Mouse (Mus musculus) urinary bladder, postnatal 4 days (tissue): Measurements from ENCODE around the gene Rsc1a1.
A peak's percentile ranks its signal among the peaks of the same experiment; 100 is the strongest.

ENCODE experiments used
- DNase-seq, 2 experiments: peaks; one replicate each; pipeline ENCODE4 v3.0.0; 2021 to 2022; ENCODE audit warnings: low spot score in 2 of 2

The Rsc1a1 gene

DNA sequence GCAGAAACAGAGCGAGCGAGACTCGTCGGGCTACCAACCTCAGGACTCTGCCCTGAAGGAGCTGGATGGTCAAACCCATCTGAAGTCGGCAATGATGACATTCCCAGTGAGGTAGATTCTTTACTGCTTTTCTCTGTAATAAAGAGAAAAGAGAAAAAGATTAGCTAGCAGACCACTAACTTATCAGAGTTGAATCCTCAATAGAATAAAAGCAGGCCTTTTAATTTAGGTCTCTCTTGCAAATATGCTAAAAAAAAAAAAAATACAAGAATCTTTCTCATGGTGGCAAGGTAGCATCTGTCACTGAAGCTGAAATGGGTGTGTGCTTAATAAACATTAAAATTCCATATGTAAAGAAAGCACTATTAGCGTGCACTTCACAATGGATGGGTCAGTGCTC lies at the start of gene Rsc1a1:
Gene Rsc1a1, minus strand, starts transcription at position 101 of the 400 bp plus-strand sequence.
- DNase-seq, result no peak

DNA sequence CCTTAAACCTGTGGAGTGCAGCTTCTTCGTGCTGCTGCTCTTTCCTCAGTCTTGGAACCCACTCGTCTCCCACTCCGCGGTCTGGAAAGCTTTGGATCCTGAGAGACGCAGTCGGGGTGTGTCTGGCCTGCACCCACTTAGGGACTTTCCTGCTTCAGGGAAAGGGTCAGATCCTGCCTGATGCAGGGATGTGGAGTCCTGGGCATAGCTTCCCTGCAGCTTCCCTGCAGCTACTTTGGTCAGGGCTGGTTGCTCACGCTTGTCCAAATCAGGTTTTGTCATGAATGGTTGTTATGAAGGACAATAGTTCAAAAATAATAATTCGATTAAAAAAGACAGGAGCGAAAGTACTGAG lies 49.8 kb upstream of the Rsc1a1 start:
- no peak for DNase-seq

DNA sequence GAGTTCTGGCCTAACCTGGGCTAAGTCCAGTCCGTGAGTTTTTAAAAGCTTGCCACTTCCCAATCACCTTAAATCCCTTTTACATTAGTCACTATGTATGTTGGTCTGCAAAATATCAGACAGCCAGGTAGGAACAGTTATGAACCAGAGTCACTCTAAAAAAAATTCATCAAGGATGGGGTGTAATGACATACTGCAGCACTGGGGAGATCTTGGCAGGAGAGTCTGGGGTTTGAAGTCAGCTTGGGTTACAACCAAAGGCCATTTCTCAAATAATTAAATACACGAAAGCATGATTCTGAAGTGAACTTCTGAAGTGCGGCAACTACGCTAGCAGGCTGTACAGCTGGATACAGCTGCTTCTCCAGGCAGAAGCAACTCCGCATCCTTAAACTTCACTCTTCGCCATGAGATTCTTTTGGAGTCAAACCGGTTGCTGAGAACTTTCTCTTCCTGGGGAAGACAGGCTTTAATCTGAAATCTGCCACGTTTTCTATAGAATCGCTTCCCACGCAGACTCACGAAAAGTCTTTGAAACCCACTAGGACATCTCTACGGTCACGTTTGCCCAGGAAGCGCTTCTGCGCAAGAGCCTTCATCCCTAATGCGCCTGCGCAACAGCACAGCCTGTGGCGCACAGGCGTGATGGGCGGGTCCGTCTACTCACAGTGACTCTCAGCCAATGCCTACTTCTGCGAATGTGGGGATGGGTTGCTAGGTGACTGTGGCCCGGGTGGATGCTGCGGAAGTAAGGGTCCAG lies 49.2 kb upstream of the Rsc1a1 start:
- DNase-seq, result peak; percentile 83

DNA sequence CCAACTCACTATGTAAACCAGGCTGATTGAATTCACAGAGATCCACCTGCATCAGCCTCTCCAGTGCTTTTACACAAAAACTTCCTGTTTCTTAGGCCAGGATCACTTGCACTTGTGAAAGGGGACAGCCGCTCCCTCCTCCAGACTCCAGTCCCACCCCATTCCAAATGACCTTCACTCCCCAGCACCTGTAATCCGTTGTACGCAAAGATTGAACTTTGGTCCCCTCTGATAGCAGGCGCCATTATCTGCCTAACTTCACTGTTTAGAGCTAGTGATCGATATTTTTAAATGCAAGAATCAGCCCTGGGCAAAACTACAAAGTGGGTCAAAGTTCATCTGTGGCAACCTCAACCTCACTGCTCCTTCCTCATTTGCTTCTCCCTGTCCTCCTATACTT lies 46.4 kb upstream of the Rsc1a1 start:
- no peak for DNase-seq

DNA sequence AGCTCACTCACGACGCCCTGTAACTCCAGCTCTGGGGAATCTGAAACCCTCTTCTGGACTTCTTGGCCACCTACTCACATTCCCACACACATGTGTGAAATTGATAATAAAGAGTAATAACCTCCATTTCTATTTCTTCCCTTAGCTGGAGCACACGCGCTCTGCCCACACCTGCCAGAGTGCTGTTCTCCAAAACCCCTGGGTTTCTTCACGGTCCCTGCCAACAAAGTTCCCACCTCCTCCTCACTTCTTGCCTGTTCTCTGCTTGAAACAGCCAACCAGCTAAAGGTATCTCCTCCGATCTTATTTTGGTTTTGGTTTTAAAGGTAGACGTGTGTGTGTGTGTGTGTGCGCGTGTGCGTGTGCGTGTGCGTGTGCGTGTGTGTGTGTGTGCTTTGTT lies 45.0 kb upstream of the Rsc1a1 start:
- DNase-seq, result no peak

DNA sequence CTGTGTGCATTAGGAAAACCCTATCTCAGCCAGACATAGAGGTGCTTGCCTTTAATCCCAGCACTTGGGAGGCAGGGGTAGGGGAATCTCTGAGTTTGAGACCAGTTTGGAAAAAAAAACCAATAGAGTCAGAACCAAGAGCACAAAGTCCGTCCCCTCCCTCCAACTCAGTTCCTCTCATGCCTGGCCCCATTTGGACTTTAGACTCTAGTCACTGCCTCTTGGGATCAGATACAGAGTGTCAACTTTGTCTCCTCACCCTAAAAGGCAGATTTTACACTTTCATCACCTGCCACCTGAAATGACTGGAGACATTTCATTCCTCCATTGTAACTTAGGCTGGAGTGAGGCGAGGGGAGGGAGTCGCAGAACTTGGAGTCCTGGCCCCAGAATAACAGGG lies 43.9 kb upstream of the Rsc1a1 start:
- no peak for DNase-seq

DNA sequence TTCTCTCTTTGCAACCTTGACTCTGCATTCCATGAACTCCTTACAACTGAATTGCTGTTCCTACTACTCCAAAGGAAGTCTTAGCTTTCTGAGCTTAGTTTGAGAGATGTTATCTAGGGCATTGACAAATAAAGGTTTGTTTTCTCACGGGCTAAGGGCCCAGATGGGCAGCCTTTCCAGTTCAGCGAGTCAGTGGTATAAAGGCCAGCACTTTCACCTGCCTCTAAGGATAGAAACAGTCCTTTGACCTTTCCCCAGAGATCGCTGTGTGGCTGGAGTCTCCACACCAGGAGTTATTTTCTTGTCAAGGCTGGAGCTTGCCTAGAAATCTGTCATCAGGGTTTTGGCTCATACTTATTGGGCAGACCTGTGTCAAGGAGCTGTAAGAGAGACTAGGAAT lies 40.3 kb upstream of the Rsc1a1 start:
- no peak for DNase-seq

DNA sequence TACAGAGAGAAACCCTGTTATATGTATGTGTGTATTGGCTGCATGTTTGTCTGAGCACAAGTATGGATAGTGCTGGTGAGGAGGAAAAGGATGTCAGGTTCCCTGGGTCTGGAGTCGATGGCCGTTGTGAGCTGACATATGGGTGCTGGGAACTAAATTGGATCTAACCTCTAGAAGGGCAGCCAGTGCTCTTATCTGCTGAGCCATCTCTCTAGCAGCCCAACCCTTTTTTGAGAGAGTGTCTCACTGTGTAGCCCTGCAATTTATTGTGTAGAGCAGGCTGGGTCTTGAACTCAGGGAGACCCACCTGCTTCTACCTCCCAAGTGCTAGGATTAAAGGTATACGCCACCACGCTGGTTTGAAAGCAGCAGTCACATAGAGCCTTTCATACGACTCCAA lies 39.9 kb upstream of the Rsc1a1 start:
- no peak for DNase-seq

DNA sequence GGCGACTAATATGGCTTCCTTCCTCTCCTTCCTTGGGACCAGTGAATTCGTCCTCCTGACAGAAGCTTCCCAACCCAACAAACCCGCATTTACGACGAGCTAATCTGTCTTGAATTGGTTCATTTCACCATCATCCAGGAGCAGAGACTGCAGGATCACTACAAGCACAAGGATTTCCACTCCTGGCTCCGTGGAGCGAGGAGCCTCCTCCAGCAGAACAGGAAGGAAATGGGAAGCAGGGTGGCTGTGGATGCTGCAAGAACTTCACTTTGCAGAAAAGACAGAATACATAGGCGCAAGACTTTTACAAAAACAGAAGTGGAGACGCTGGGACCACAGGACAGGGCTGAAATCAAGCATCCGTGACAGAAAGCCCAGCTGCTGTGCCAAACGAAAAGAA lies 39.2 kb upstream of the Rsc1a1 start:
- no peak for DNase-seq

DNA sequence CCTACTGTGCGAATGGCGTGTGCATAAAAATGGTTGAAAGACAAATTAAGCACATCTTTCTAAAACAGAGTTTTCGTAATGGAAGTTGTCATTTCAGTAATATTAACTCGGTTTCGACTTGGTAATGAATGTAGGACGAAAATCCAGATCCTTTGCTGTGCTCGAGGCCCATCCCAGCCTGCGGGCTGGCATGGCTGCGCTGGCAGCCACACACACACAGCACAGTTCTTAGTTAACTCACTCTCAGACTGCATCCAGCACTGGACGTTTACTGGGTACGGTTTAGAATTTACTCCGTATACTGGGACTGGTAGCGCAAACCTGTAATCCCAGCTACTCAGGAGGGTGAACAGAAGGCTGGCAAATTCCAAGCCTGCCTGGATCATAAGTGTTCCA lies 38.3 kb upstream of the Rsc1a1 start:
- DNase-seq, result no peak

DNA sequence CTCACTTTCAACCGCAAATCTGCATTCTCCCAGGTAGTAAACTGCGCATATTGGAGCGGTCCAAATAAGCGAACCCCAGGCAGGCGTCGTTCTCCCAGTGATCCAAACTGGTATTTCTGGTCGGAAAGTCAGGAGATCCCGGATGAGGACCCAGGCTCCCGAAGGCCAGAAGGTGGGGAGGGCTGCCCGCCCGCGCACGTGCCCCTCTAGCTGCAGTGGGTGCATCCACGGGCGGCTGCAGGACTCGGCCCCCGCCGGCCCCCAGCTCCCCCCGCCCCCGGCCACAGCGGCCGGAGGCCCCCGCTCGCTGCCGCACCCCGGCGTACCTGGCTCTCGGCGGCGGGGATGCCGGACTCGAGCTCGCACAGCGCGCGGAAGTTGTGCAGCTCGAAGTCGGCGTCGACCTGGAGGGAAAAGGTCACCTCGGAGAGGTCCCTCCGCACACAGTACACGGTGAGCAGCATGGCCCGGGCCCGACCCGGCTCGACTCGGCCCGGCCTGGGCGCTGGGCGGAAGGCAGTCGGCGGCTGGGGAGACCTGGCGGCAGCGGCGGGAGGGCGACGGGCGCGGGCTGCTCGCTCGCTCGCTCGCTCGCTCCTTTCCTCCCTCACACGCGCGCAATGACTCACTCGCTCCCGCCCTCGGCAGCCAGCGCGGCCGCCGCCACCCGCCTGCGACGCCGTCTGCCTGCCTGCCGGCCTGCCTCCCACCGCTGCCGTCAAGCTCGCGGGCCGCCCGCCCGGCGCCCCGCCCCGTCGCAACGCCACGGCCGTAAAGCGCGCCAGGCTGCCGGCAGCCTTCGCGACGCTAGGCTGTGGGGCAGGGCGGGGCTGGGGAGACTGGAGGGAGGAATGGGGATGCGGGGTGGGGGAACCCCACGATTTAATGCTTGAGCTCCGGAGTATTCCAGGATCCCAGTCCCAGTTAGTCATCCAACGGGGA lies 37.6 kb upstream of the Rsc1a1 start, which contains the start of gene Ddi2:
Gene Ddi2, minus strand, starts transcription at position 689 of the 942 bp plus-strand sequence.
- peak; percentile 90 for DNase-seq

DNA sequence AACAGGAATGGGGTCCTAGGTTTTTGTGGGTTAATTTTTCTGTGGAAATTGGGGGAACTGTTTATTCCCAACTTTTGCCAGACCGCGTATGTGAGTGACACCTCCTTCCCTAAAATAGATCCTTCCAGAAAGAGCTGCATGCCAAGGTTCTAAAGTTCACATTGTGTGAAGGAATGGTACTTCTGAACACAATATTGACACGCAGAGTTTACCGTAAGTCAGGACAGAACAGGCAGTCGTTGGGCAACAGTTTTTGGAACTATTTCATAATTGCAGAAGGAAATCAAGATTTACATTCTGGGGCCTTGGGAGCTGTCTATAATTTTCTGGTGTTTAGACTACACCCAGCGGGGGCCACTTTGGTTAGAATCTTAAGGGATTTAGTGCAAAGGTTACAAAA lies 36.6 kb upstream of the Rsc1a1 start:
- DNase-seq, result no peak

DNA sequence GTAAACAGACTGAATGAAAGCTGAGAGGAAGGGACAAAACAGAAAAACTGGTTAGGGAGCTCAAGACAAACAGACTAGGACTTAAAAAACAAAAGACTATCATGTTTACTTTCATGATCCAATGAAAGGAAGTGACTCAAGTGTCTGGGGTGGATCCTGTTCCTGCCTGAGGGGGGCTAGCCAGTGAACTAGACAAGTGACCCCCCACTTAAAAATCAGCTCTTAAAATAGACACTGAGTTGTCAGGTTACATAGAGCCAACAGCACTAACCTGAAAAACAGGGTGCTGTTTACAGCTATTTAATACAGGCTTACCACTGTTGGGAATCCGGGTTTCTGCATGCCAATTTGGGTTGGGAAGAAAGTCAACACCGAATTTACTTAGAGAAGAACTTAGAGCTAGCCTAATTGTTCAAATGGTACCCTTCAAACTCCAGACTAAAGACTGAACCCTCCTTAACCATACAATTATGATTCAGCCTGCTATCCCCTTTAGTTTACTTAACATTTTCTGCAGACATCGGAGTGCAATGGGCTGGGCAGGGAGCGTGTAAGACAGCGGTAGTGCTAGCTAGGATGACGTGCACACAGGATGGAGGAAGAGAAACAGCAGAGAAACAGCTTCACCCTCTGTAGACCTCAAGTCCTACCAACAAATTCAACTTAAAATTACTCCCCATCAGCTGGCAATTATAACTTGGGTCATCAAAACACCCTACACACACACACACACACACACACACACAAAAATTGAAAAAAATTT lies 35.5 kb upstream of the Rsc1a1 start:
- DNase-seq, result no peak

DNA sequence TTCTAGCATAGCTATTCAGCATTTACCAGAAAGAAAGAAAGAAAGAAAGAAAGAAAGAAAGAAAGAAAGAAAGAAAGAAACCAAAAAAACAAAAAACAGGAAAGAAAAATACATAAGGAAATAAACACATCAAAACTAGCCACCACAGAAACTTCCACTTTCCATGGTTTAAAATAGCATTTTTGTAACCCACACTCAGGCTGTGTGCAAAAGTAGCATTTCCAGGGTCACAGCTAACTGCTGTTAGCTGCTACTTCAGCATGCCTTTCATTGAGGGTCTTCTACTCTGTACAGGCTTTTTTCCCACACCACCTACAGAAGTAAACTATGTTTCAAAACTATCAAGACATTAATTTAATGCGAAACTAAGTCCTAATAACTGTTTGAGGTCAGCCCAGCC lies 33.9 kb upstream of the Rsc1a1 start:
- no peak for DNase-seq

DNA sequence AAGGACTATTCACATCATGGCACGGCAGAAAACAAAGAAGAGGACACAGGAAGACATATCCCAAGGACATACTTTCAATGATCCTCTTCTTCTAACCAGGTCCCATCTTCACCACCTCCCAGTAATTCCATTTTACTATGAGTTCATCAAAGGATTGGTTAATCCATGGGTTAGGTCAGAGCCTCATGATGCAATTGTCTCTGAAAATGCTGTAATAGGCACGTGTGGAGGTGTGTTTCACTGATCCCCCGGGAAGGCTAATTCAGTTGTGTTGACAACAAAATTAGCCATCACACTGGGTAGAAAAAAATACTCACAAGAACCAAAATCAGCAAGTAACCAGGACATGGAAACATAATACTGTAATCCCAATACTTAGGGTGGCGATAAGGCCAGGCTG lies 32.2 kb upstream of the Rsc1a1 start:
- no peak for DNase-seq

DNA sequence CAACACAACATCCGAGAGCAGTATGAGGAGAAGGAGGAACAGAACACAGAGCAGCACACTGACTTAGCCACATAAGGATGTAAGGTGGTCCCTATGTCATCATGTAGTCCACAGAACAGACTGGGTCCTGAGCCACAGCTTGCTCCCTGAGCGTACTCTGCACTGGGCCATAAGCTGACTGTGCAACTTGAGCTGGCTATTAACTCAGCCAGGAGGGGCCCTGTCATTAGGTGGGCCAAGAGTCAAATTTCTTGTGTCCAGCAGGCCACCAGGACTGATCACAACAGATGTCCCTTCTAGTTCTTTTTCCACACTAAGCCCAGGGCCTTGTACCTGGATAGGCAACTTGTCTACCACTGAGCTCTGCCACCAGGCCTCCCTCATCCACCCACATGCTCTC lies 29.6 kb upstream of the Rsc1a1 start:
- no peak for DNase-seq

DNA sequence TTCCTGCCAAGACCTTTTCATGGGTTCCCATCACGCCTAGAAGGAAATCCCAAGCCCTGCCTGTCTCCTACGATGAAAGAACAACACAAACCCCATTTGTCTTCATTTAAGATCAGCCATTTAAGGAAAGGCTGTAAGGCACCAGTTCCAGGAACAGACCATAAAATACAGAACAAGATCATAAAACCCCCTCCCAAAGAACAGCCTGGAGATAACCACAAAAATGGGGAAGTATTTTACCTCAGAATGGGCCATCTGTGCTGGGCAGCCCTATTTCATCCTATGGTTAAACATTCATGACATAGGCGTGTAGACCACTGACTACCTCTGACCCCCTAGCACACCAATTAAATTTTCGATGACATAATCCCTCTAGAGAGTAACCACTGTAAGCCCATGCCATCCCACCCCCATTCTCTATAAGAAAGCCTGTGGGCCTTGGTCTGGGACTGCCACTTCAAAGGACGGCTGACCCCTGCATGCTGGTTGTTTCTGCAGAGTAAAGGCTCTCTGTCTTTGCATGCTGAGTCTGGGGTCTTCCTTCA lies 28.3 kb upstream of the Rsc1a1 start:
- DNase-seq, result no peak

DNA sequence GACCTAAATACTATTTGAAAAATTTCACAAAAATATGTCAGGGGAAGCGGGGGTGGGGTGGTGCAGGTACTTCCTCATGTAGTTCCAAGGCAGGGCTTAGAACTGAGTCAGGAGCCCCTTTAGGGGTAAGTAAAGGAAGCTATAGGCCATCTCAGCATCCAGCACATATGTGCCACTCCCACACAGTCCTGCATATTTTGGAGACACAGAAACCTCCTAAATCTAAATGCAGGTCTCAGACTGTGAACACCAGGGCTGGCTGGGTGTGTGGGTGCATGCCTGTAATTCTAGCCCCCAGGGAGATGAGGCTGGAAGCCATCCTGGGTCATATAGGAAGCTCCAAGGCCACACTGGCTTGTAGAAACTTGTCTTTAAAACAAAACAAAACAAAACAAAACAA lies 25.9 kb upstream of the Rsc1a1 start:
- DNase-seq, result no peak

DNA sequence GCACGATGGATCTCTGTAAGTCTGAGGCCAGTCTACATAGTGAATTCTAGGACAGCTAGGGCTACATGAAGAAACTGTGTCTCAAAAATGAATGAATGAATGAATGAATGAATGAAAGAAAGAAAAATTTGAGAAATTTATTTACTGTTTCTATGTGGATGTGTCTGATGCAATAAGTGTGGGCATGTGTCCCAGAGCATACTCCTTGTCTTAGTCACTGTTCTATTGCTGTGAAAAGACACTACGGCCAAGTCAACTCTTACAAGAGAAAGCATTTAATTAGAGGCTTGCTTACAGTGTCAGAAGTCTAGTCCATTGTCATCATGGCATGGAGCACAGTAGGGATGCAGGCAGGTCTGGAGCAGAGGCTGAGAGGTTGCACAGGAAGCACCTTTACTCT lies 23.6 kb upstream of the Rsc1a1 start:
- no peak for DNase-seq

DNA sequence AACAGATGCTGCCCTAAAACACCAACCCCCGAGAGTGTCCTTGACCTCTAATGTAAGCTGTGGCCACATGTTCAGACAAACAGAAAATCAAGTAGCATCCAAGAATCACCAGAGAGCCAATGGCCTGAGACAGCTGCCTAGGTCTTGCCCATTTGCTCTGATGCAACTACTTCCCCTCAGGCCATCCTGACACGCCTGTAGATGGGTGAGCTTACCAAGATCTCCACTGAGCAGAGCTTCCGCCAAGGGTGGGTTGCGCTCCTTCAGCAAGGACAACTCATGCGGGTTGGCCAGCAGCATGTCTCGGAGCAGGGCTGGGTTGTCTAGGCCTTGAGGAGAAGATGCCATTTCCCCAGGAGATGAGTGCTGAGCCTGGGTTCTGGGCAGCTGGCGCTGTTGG lies 22.6 kb upstream of the Rsc1a1 start:
- DNase-seq, result no peak

DNA sequence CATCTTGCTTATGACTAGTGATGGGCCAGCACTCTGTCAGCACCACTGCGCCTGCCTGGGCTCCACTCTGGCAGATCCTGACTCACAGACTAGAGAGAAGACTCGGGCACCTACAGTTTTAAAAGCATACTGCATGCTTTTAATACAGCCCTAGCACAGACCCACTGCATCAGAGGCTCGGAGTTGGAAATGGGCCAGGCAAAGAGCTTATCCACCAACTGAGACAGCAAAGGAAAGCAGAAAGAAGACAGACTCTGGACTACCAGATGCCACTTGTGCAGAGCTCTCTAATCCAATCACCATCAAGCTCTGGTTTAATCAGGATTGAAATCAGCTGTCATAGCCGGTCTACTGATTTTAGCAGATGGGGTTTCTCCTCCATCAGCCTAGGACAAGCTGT lies 19.9 kb upstream of the Rsc1a1 start:
- no peak for DNase-seq

DNA sequence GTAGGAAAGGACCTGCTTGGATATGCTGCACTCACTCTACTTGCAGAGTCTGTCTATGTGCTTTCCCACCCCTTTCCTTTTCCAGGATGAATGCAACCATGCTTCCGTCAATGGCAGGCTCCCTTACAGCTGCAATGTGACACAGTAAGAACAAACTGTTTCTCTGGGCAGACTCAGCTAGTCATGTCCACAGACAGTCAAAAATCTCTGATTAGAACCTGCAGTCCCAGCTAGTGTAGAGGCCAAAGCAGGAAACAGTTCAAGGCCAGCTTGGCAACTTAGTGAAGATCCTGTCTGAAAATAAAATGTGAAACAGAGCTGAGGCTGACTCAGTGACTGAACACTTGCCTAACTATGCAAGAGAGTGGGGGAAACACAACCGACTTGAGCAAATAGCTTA lies 19.2 kb upstream of the Rsc1a1 start:
- no peak for DNase-seq
